Mouse (Mus musculus): ENCODE measurements around the gene Zfp61.
A peak's percentile ranks its signal among the peaks of the same experiment; 100 is the strongest.

The Zfp61 gene

DNA sequence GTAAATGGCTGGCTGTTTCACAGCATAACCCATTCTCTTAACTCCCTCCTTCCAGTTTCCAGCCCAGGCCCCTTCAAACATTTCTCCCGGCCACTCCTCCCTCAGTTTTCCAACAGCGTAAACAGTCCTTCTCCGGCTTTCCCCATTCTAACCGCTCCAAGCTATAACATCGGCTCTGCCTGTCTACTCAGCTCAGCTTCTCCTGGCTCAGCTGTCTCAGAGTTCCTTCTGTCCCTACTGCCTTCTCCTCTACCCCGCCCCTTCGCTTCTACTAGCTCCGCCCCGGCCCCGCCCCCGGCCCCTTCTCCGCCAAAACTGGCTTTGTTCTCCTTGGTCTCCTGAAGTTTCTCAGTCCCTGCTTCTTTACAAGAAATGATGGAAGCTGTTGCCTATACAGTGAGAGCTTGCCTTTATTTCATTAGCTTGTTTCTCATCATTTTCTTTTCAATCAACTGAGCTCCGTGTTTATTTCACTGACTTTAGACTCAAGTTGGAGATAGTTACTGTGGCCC is at the start of gene Zfp61:
TSS of gene Zfp61 (minus strand) at position 462 of the 512 bp plus-strand sequence.
- peak; percentile 89 for DNase-seq

- DNase-seq, result no peak
Observed at GRCm38 (mm10) chr7:24348896-24349295, 47.9 kb upstream of the Zfp61 start, which contains the start of gene Lypd5. Gene Lypd5 (plus strand): TSS chr7:24349196.

- DNase-seq, result no peak
Observed at GRCm38 (mm10) chr7:24346444-24346843, 45.4 kb upstream of the Zfp61 start.

DNA sequence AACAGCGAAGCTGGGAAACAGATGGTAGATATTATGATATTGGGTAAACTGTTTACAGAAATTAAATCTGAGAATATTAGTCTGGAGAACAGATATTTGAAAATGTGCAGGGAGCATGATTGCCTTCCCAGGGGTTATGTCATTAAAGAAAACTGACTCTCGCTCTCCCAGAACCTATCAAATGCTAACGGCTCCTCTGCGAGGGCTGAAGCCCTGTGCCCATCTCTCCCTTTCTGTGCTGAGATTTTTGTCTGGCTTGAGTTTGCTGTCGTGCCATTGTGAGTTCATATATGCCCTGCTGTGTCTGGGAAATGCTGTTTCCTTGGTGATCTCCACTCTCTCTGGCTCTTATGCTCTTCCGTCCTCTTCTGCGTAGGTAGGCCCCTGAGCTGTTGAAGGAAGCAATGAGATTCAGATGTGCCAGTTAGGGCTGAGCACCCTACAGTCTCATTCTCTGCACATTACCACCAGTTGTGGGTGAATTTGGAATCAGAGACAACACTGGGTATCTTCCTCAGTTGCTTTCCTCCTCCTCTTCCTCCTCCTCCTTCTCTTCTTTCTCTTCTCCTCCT is 42.8 kb upstream of the Zfp61 start:
- DNase-seq, result no peak

DNA sequence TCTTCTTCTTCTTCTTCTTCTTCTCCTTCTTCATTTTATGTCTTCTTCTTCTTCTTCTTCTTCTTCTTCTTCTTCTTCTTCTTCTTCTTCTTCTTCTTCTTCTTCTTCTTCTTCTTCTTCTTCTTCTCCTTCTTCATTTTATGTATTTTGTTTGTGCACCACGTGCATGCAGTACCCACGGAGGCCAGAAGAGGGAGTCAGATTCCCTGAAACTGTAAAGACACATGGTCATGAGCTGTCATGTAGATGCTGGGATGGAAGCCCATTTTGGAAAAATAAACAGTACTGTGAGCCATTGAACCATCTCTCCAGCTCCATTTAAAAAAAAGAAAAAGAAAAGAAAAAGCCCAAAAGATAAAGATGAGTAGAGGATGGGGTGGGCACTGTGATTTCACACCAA is 37.2 kb upstream of the Zfp61 start:
- no peak for DNase-seq

- peak; percentile 89 for DNase-seq
Observed at GRCm38 (mm10) chr7:24335699-24336309, 34.8 kb upstream of the Zfp61 start.

DNA sequence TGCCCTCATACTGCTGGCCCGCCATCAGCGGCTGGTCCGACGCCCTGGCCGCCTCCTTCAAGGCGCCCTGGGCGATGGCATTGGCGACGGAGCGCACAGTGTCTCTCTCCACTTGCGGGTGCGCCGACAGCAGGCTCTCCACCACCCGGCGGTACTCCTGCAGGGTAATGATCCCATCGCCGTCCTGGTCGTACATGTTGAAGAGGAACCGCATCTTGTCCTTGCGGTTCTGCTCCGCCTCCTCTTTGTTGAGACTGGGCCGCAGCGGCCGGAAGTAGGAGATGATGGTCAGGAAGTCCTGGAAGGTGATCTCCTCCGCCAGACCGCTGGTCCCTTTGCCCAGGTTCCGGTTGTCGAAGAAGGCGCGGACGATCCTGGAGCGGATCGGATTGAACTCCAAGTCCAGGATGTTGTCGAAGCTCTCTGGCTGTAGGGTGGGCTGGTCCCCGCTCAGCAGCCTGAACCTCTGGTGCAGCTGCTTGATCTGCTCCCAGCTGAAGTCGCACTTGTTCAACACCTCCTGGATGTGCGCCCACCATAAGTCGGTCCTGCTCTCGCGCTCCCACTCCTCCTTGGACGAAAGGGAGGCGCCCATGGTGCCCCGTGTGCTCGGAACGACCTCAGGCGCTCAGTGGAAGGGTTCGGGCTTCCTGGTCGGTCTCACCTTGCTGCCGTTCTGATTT is 32.4 kb upstream of the Zfp61 start, which contains the start of gene Tescl:
TSS of gene Tescl (minus strand) at position 633 of the 683 bp plus-strand sequence.
- no peak for DNase-seq

DNA sequence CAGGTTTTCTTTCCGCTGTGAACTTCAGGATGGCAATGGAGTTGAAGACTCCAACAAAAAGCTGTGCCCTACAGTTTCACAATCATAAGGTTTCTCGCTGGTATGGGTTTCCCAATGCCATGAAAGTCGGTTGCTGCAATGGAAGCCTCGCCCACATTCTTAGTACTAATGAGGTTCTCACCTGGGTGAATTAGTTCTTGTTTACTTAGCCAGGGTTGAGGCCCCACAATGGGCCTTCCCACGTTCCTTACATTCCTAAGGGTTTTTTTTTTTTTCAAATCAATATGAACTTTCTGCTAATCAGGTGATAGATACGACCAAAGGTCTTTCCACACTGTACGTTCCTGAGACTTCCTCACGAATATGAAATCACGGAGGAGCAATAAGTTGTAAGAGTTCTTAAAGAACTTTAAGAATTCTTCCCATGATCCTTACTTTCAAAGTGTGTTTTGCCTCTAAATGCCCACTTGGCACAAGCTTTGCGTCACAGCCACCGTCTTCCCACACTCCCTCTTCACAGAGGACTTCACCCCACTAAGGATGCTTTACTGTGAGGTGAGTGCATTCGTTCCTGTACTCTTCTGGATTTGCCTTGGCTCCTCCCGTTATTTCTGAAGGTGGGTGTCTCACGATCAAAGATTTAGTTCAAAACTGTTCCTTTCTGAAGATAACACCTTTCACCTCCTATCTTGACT is 26.4 kb upstream of the Zfp61 start:
- no peak for DNase-seq

- peak; percentile 16 for DNase-seq
Observed at GRCm38 (mm10) chr7:24326273-24327135, 25.5 kb upstream of the Zfp61 start.

DNA sequence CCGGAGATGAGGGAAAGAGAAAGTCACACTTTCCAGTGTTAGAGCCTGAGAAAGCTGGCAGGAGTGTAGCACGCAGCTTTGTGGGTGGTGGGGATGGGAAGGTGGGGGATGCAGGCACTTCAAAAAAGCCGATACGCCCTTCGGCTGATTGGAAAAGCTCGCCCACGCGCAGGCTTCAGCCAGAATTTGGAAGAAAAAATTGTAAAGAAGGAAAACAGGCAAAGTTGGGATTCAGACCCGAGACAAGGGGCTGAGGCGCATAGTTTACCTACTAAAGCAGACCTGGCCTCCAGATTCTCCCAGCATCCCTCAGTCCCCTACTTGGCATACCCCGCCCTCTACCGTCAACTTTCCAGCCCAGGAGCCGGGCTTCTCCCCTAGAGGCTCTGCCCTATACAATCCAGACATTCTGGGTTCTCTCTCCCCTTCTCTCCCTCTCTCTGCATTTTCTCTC is 24.7 kb upstream of the Zfp61 start:
- DNase-seq, result peak; percentile 66

- DNase-seq, result no peak
Observed at GRCm38 (mm10) chr7:24325197-24325596, 24.2 kb upstream of the Zfp61 start.

DNA sequence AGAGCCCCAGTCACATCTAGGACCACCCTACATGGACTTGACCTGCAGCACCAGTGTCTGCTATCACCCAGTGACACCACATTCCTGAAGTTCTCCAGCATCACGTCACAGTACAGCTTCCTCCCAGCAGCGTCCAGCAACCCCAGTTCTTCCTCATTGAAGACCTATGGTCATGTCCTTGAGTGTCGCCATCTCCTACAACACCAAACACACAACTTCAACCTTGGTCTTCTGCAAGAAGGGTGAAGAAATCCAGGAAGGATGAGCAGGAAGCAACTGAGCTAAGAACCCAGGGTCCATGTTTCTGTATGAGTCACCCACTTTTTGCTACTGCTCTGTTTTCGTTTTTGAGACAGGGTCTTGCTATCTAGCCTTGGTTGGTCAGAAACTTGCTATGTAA is 21.6 kb upstream of the Zfp61 start:
- DNase-seq, result no peak

DNA sequence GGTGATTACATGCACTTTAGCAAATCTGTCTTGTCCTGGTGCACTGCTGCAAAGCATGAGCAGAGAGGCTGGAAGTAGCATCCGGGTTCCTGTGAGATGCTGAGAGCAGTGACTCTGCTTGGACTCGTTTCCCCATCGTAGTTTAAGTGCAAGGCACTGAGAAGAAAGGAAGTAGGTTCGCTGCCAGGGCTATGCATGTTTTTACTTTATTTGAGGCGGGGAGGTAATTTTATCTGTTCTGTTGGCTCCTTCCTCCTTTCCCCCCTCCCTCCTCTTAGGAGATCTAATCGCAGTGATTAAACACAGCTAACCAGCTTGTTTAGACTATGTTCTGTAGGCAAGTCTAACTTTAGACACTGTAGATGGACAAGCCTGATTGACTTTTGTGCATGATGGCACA is 17.9 kb upstream of the Zfp61 start:
- DNase-seq, result no peak

GRCm38 (mm10) chr7:24316567-24317092 is 15.6 kb upstream of the Zfp61 start, which contains the start of gene Zfp94:
Gene Zfp94 (minus strand): TSS chr7:24316666.
- peak; percentile 98 for DNase-seq

GRCm38 (mm10) chr7:24315726-24316566 is 14.9 kb upstream of the Zfp61 start:
- DNase-seq, result no peak

GRCm38 (mm10) chr7:24299823-24300481 is 1.1 kb downstream of the Zfp61 start:
- peak; percentile 37 for DNase-seq

- DNase-seq, result peak; percentile 95
Observed at GRCm38 (mm10) chr7:24298973-24299708, 1.9 kb downstream of the Zfp61 start.

DNA sequence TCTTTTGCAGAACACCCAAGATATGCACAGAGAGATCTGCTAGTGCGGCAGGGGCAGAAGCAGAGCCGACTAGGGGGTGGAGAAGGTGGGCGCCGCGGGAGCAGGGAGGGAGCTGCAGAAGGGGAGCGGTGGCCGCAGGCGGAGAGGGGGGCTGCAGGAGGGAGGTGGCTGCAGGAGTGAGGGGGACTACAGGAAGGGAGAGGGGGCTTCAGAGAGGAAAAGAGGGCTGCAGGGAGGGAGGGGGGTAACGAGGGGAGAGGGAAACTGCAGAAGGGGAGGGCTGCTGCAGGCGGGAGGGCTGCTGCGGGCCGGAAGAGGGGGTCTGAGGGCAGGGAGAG is 2.4 kb downstream of the Zfp61 start:
- no peak for DNase-seq

DNA sequence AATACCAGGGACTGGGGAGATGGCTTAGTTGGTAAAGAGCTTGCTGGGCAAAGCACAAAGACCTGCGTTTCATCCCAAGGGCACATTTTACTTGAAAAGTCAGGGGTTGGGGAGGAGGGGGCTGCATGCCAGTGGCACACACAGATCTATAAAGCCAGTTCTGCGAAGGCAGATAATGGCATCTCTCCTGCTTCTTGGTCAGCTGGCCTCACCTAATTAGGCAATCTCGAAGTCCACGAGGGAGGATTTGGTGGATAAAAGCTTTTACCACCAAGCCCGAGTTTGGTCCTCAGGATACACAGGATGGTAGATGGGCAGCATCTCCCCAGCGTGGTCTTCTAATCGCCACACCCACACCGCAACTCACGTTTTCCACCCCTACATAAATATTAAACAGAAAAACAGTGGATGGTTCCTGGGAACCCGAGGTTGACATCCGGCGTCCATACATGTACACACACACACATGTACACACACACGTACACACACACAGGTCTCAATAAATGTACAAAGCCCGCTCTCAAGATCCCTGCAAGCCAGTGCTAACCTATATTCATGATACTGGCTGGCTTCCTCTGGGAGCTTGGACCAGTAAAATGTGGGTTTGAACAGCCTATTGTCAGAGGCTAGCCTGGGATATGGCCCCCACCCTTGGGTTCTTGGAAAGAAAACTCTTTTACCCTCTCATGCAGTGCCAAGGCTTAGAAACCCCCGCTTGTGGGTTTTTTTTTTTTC is 3.5 kb downstream of the Zfp61 start:
- DNase-seq, result no peak
